Mouse (Mus musculus) skeletal muscle tissue, adult 2 months (tissue): ENCODE data around the gene Sez6l2.

Experiments used
- DNase-seq: peaks from one replicate; pipeline ENCODE4 v3.0.0-alpha.2; 2012; ENCODE audit warnings: low read depth, low spot score

The Sez6l2 gene

GRCm38 (mm10) chr7:127008239-127009019, 58.1 kb downstream of the Sez6l2 start:
- peak; percentile 77 for DNase-seq

- DNase-seq, result no peak
Observed at GRCm38 (mm10) chr7:127009307-127010085, 59.1 kb downstream of the Sez6l2 start.

- DNase-seq, result no peak
Observed at GRCm38 (mm10) chr7:127011051-127011450, 60.7 kb downstream of the Sez6l2 start.

GRCm38 (mm10) chr7:127011717-127012116, 61.4 kb downstream of the Sez6l2 start:
- no peak for DNase-seq

GRCm38 (mm10) chr7:127012374-127012773, 62.0 kb downstream of the Sez6l2 start:
- DNase-seq, result no peak

GRCm38 (mm10) chr7:127012845-127013244, 62.5 kb downstream of the Sez6l2 start:
- DNase-seq, result no peak

- no peak for DNase-seq
Observed at GRCm38 (mm10) chr7:127013385-127013784, 63.0 kb downstream of the Sez6l2 start.

- peak; percentile 62 for DNase-seq
Observed at GRCm38 (mm10) chr7:127014320-127014719, 64.0 kb downstream of the Sez6l2 start, which contains the start of gene Mvp. TSS of gene Mvp (minus strand) at chr7:127014621.

GRCm38 (mm10) chr7:127014993-127015392, 64.6 kb downstream of the Sez6l2 start:
- DNase-seq, result no peak

GRCm38 (mm10) chr7:127016081-127016480, 65.7 kb downstream of the Sez6l2 start:
- no peak for DNase-seq

GRCm38 (mm10) chr7:127016481-127016485, 65.9 kb downstream of the Sez6l2 start, which contains the start of gene Pagr1b:
TSS of gene Pagr1b (minus strand) at chr7:127016484.
- DNase-seq, result no peak

- peak; percentile 49 for DNase-seq
Observed at GRCm38 (mm10) chr7:127016486-127016938, 66.1 kb downstream of the Sez6l2 start.

GRCm38 (mm10) chr7:127016971-127017949, 66.9 kb downstream of the Sez6l2 start, which contains the start of gene Pagr1a:
TSS of gene Pagr1a (minus strand) at chr7:127017352.
- peak; percentile 100 for DNase-seq

GRCm38 (mm10) chr7:127017950-127018345, 67.6 kb downstream of the Sez6l2 start:
- DNase-seq, result no peak

GRCm38 (mm10) chr7:127018416-127019305, 68.3 kb downstream of the Sez6l2 start:
- DNase-seq, result no peak

GRCm38 (mm10) chr7:127019306-127019960, 69.1 kb downstream of the Sez6l2 start:
- no peak for DNase-seq

- DNase-seq, result no peak
Observed at GRCm38 (mm10) chr7:127020031-127020430, 69.7 kb downstream of the Sez6l2 start.
